Mouse (Mus musculus) midbrain, embryonic 11.5 days (tissue): Measurements from ENCODE around the gene Tmem164. TPM values are rescaled to one million over a fixed set of nuclear protein-coding genes. Genes with fewer than 3 reads are reported as not detected.
"Not testable (repeated sequence)": the region's sequence is repeated elsewhere in the genome, so short reads cannot be mapped to it uniquely, and the experiment has no call there.

ENCODE experiments used
- ATAC-seq: fragments of 200-750 bp; cut with Nextera tagmentation; 2 replicates; pipeline ENCODE4 v1.8.0; 2017; ENCODE audit warnings: moderate TSS enrichment, moderate library complexity; ENCODE audit not compliant: low FRiP score
- DNase-seq: peaks from one replicate; pipeline ENCODE4 v3.0.0; 2015; ENCODE audit warnings: low spot score; ENCODE audit errors: missing footprints
- H3K27ac ChIP-seq: fragments of 300-500 bp; sonication (generic); 2 replicates; pipeline ENCODE4 v1.5.1; 2014; ENCODE audit warnings: low read depth, low read length
- H3K27me3 ChIP-seq: fragments of 300-500 bp; sonication (generic); 2 replicates; pipeline ENCODE4 v1.6.1; 2014; ENCODE audit warnings: mild to moderate bottlenecking, low read length, moderate library complexity, mixed read lengths; ENCODE audit not compliant: control insufficient read depth, insufficient read depth
- H3K36me3 ChIP-seq: fragments of 300-500 bp; sonication (generic); 2 replicates; pipeline ENCODE4 v1.6.1; 2014; ENCODE audit warnings: mild to moderate bottlenecking, low read length, moderate library complexity, mixed read lengths; ENCODE audit not compliant: control insufficient read depth, insufficient read depth
- H3K4me1 ChIP-seq: fragments of 300-500 bp; sonication (generic); 2 replicates; pipeline ENCODE4 v1.6.1; 2014; ENCODE audit warnings: low read length; ENCODE audit not compliant: control insufficient read depth, insufficient read depth
- H3K4me2 ChIP-seq: fragments of 300-500 bp; sonication (generic); 2 replicates; pipeline ENCODE4 v1.6.1; 2014; ENCODE audit warnings: mild to moderate bottlenecking, moderate library complexity
- H3K4me3 ChIP-seq: fragments of 300-500 bp; sonication (generic); 2 replicates; pipeline ENCODE4 v1.5.1; 2014; ENCODE audit warnings: low read depth, low read length
- H3K9ac ChIP-seq: fragments of 300-500 bp; sonication (generic); 2 replicates; pipeline ENCODE4 v1.6.1; 2014; ENCODE audit warnings: low read length
- H3K9me3 ChIP-seq: fragments of 300-500 bp; sonication (generic); 2 replicates; pipeline ENCODE4 v1.6.1; 2016; ENCODE audit warnings: low read length; ENCODE audit not compliant: control insufficient read depth
- WGBS: fragments of 180-500 bp; shearing (Covaris S2); extraction: QIAGEN DNeasy Blood & Tissue Kit; methylation state at CpG from one replicate; pipeline ENCODE4 v1.1.7; 2014; 5-methylcytosine and 5-hydroxymethylcytosine counted together
- polyA plus RNA-seq: library from polyadenylated mRNA; unstranded; fragments of >200 nt; fragmentation: Nextera tagmentation; extraction: Ambion mirVana; gene quantifications from 2 replicates; pipeline ENCODE4 v1.2.1, GENCODE M21; 2014

Gene Tmem164
- polyA plus RNA-seq: 24.4 and 26.2 TPM in 2 replicates

DNA sequence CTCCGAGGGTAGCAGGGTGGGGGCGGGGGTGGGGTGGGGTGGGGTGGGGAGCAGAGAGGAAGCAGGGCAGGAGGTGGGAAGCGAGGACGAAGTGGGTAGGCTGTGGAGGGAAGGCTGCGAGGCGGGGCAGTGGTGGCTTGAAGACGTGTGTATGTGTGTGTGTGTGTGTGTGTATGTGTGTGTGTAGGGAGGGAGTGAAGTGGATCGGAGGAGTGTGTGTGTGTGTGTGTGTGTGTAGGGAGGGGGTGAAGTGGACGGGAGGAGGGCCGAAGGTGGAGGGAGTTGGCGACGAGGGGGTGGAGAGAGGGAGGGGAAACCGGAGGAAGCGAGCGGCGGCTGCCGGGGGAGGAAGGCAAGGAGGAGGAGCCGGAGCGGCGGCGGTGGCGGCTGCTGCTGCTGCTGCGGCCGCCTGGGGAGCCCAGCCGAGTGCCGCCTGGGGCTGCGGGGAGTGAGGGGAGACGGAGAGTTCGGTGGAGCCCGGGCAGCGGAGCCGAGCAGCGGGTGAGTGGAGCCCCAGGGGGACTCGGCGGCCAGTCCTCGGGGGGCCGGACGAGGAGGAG is at the start of gene Tmem164:
Gene Tmem164, plus strand, starts transcription at position 351 of the 560 bp plus-strand sequence.
- Histone ChIP-seq H3K4me1 (peaks cover 23% of the 10 kb centered on the region), H3K27ac (peak within 1 kb of the TSS; percentile 80), H3K9me3 (no peaks in the 10 kb centered on the region), H3K27me3 (peaks cover 9% of the 10 kb centered on the region), H3K4me3 (peak within 1 kb of the TSS; percentile 59), H3K4me2 (peak within 1 kb of the TSS; percentile 71), H3K36me3 (no peaks in the 10 kb centered on the region), H3K9ac (peak within 1 kb of the TSS; percentile 76)
- 12% methylated on average over 7 of the region's 38 CpGs for WGBS
- DNase-seq: peak; percentile 95
- peak; percentile 86 for ATAC-seq

- 19% methylated on average over 14 of the region's 19 CpGs for WGBS
- not testable (repeated sequence) for DNase-seq, ATAC-seq, H3K4me1 ChIP-seq, H3K4me3 ChIP-seq, H3K36me3 ChIP-seq, H3K27me3 ChIP-seq, H3K4me2 ChIP-seq, H3K27ac ChIP-seq, H3K9ac ChIP-seq, H3K9me3 ChIP-seq
These were observed 48.2 kb upstream of the Tmem164 start for GRCm38 (mm10) chrX:142632990-142633389.

GRCm38 (mm10) chrX:142647202-142647601 is 34.0 kb upstream of the Tmem164 start:
- no peak for DNase-seq
- Histone ChIP-seq H3K9me3 (no peaks in the 10 kb centered on the region), H3K4me1 (no peaks in the 10 kb centered on the region), H3K4me3 (no peak overlapping the region), H3K36me3 (no peaks in the 10 kb centered on the region), H3K4me2 (no peak overlapping the region), H3K9ac (no peak overlapping the region), H3K27ac (no peak overlapping the region), H3K27me3 (no peaks in the 10 kb centered on the region; the same call in 1 of the 2 replicates)
- WGBS: 62% methylated on average over 1 of the region's 1 CpGs
- ATAC-seq: no peak

- ATAC-seq (no peak), DNase-seq (no peak)
- no peaks in the 10 kb centered on the region for H3K36me3 ChIP-seq
- no peaks in the 10 kb centered on the region; the same call in 1 of the 2 replicates for H3K27me3 ChIP-seq
- no peak overlapping the region for H3K4me2 ChIP-seq
- no peaks in the 10 kb centered on the region for H3K9me3 ChIP-seq
- WGBS: 79% methylated on average over 6 of the region's 6 CpGs
- no peak overlapping the region for H3K9ac ChIP-seq
- H3K4me1 ChIP-seq: no peaks in the 10 kb centered on the region
- no peak overlapping the region for H3K27ac ChIP-seq
- no peak overlapping the region for H3K4me3 ChIP-seq
These were observed 31.0 kb upstream of the Tmem164 start for GRCm38 (mm10) chrX:142650117-142650764.

GRCm38 (mm10) chrX:142664704-142665422 is 16.3 kb upstream of the Tmem164 start:
- Histone ChIP-seq H3K9ac (no peak overlapping the region), H3K27me3 (no peaks in the 10 kb centered on the region; the same call in none of the 2 replicates), H3K27ac (no peak overlapping the region), H3K4me1 (no peaks in the 10 kb centered on the region), H3K4me3 (no peak overlapping the region), H3K4me2 (no peak overlapping the region), H3K36me3 (no peaks in the 10 kb centered on the region), H3K9me3 (no peaks in the 10 kb centered on the region)
- WGBS: 89% methylated on average over 4 of the region's 4 CpGs
- ATAC-seq (no peak), DNase-seq (no peak)

- DNase-seq: no peak
- Histone ChIP-seq H3K27ac (no peak overlapping the region), H3K4me3 (no peak overlapping the region), H3K27me3 (no peaks in the 10 kb centered on the region; the same call in none of the 2 replicates), H3K9ac (no peak overlapping the region), H3K36me3 (no peaks in the 10 kb centered on the region), H3K4me1 (no peaks in the 10 kb centered on the region), H3K9me3 (no peaks in the 10 kb centered on the region), H3K4me2 (no peak overlapping the region)
- no peak for ATAC-seq
These were observed 15.8 kb upstream of the Tmem164 start for GRCm38 (mm10) chrX:142665423-142665805.

GRCm38 (mm10) chrX:142669312-142670091 is 11.7 kb upstream of the Tmem164 start:
- Histone ChIP-seq H3K27me3 (no peaks in the 10 kb centered on the region; the same call in 1 of the 2 replicates), H3K27ac (no peak overlapping the region), H3K36me3 (no peaks in the 10 kb centered on the region), H3K9me3 (no peaks in the 10 kb centered on the region), H3K4me3 (no peak overlapping the region), H3K4me1 (no peaks in the 10 kb centered on the region), H3K9ac (no peak overlapping the region), H3K4me2 (no peak overlapping the region)
- ATAC-seq (no peak), DNase-seq (no peak)
- WGBS: 76% methylated on average over 9 of the region's 9 CpGs

DNA sequence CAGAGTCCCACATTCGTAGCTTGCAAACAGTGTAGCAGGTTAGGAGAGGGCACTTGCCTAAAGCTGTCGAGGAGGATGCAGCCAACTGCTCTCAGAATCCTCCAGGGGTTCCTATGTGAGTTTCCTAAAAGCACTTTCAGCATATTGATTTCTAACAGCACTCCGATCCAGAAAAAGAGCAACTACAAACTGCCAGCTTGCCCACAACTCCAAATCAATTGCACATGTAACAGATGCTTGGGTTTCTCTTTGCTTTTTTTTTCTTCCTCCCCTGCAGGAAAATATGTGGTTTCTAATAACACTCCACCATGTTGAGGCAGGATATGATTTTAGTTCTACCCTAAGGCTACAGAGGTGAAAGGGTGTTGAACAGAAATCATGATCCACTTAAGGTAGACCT is 11.1 kb upstream of the Tmem164 start:
- Histone ChIP-seq H3K4me2 (no peak overlapping the region), H3K36me3 (no peaks in the 10 kb centered on the region), H3K9ac (no peak overlapping the region), H3K4me1 (no peaks in the 10 kb centered on the region), H3K27me3 (no peaks in the 10 kb centered on the region; the same call in 1 of the 2 replicates), H3K4me3 (no peak overlapping the region), H3K9me3 (no peaks in the 10 kb centered on the region), H3K27ac (no peak overlapping the region)
- 59% methylated on average over 3 of the region's 3 CpGs for WGBS
- no peak for ATAC-seq
- DNase-seq: no peak
